20 mouse cellular contexts compared by ENCODE assay signal in the genomic region with DNA sequence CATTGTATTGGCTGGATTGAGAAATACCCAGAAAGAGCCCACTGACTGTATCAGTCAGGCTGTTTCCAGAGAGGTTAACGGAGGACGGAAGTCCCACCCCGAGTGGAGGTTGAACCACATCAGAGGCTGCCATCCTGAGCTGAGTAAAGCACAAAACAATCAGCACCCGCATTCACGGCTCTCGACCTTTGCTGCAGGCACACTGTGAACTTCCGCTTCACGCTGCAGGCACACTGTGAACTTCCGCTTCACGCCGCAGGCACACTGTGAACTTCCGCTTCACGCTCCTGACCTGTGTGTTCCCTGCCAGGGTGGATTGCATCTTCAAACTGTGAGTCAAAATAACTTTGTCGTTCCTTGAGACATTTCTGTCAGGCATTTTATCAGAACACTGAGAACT. TPM values are rescaled to one million over a fixed set of nuclear protein-coding genes. Genes with fewer than 3 reads are reported as not detected.
DNase-seq lines count a peak whose midpoint lies in the region; ATAC-seq and TF ChIP-seq lines count a peak whose summit lies in the region.
"Had no signal": no experiment of that assay in that cellular context is flagged by ENCODE, and none has a peak within 500 bp of the region (broad histone marks: within the 10 kb centered on the region; RNA-seq: fewer than 3 reads in every experiment).

No protein-coding gene starts in this region.

- no peak overlapping the region for H3K27ac ChIP-seq in heart, postnatal 0 days (ENCODE audit: low read depth)
- H3K27ac ChIP-seq in heart, embryonic 10.5 days, result no peak overlapping the region
- no peak overlapping the region for H3K27ac ChIP-seq in liver, embryonic 14.5 days
- no peak overlapping the region for H3K27ac ChIP-seq in cerebellum, adult 2 months (ENCODE audit: insufficient read depth, low read length)
- H3K27ac ChIP-seq: gastrocnemius, adult 2 months; hindbrain, embryonic 12.5 days; limb, embryonic 13.5 days; midbrain, embryonic 15.5 days; neural tube, embryonic 13.5 days had no signal

- H3K4me1 ChIP-seq in heart, postnatal 0 days (ENCODE audit: control insufficient read depth, insufficient read depth), result no peaks in the 10 kb centered on the region
- H3K4me1 ChIP-seq in heart, embryonic 10.5 days, result peaks cover 23% of the 10 kb centered on the region
- H3K4me1 ChIP-seq in liver, embryonic 14.5 days (replicated peaks; ENCODE audit: control insufficient read depth in 2 of 2, insufficient read depth in 2 of 2, low read length in 1 of 2), result peaks cover 0 to 4% of the 10 kb centered on the region in 2 experiments; a peak in 2 of 4 replicates
- H3K4me1 ChIP-seq in cerebellum, adult 2 months (ENCODE audit: control insufficient read depth, insufficient read depth, low read length), result no peaks in the 10 kb centered on the region
- H3K4me1 ChIP-seq: hindbrain, embryonic 12.5 days; limb, embryonic 13.5 days; midbrain, embryonic 15.5 days; neural tube, embryonic 13.5 days had no signal

- 72% methylated on average over 14 of the region's 14 CpGs for WGBS in heart, postnatal 0 days
- WGBS in heart, embryonic 10.5 days, result 75% methylated on average over 14 of the region's 14 CpGs
- 52% methylated on average over 14 of the region's 14 CpGs for WGBS in liver, embryonic 14.5 days (ENCODE audit: insufficient replicate concordance)
- 83% methylated on average over 14 of the region's 14 CpGs for WGBS in cerebellum, adult 2 months

- no peaks in the 10 kb centered on the region for H3K9me3 ChIP-seq in heart, postnatal 0 days (replicated peaks; ENCODE audit: control insufficient read depth, low read length)
- no peaks in the 10 kb centered on the region for H3K9me3 ChIP-seq in heart, embryonic 10.5 days
- H3K9me3 ChIP-seq in liver, embryonic 14.5 days (ENCODE audit: control insufficient read depth, low read length), result no peaks in the 10 kb centered on the region
- H3K9me3 ChIP-seq: G1E; hindbrain, embryonic 12.5 days; limb, embryonic 13.5 days; midbrain, embryonic 15.5 days; neural tube, embryonic 13.5 days had no signal

- no peak for TF ChIP-seq POLR2A in cerebellum, adult 2 months (IDR thresholded peaks at IDR 0.05; ENCODE audit: borderline replicate concordance, insufficient read depth, low read length)

- H3K36me3 ChIP-seq in heart, postnatal 0 days (replicated peaks; ENCODE audit: control insufficient read depth, insufficient read depth, low read length), result no peaks in the 10 kb centered on the region
- no peaks in the 10 kb centered on the region for H3K36me3 ChIP-seq in heart, embryonic 10.5 days
- no peaks in the 10 kb centered on the region for H3K36me3 ChIP-seq in liver, embryonic 14.5 days (replicated peaks; ENCODE audit: control insufficient read depth, insufficient read depth, low read depth)
- H3K36me3 ChIP-seq: G1E; hindbrain, embryonic 12.5 days; limb, embryonic 13.5 days; midbrain, embryonic 15.5 days; neural tube, embryonic 13.5 days had no signal

- TF ChIP-seq CTCF in heart, postnatal 0 days (IDR thresholded peaks at IDR 0.05; ENCODE audit: low read depth), result no peak
- TF ChIP-seq CTCF in liver, embryonic 14.5 days (IDR thresholded peaks at IDR 0.05; ENCODE audit: low read depth), result no peak
- TF ChIP-seq CTCF in cerebellum, adult 2 months (IDR thresholded peaks at IDR 0.05; ENCODE audit: borderline replicate concordance, insufficient read depth, low read depth, low read length), result no peak

- no peak overlapping the region for H3K4me2 ChIP-seq in heart, postnatal 0 days (ENCODE audit: low read depth, low read length)
- peak overlapping the region; percentile 13; the same call in 1 of the 2 replicates for H3K4me2 ChIP-seq in liver, embryonic 14.5 days (ENCODE audit: low read depth)
- H3K4me2 ChIP-seq: hindbrain, embryonic 12.5 days; limb, embryonic 13.5 days; midbrain, embryonic 15.5 days; neural tube, embryonic 13.5 days had no signal

- no peak for ATAC-seq in heart, postnatal 0 days (ENCODE audit: insufficient read depth, low read depth)
- no peak for ATAC-seq in liver, embryonic 14.5 days (ENCODE audit: insufficient read depth)
- ATAC-seq: forebrain, embryonic 14.5 days; midbrain, embryonic 15.5 days had no signal

- H3K4me3 ChIP-seq in heart, postnatal 0 days (ENCODE audit: low read depth, low read length), result no peak overlapping the region
- H3K4me3 ChIP-seq in heart, embryonic 10.5 days, result no peak overlapping the region
- peak overlapping the region in 1 of 2 experiments; percentile 25; a peak in 2 of 4 replicates for H3K4me3 ChIP-seq in liver, embryonic 14.5 days (ENCODE audit: insufficient read depth in 1 of 2, low read depth in 2 of 2, low read length in 2 of 2)
- H3K4me3 ChIP-seq in cerebellum, adult 2 months (replicated peaks; ENCODE audit: insufficient read depth, low read depth, low read length), result no peak overlapping the region
- H3K4me3 ChIP-seq: gastrocnemius, adult 2 months; hindbrain, embryonic 12.5 days; limb, embryonic 13.5 days; midbrain, embryonic 15.5 days; neural tube, embryonic 13.5 days had no signal

- TF ChIP-seq EP300 in heart, postnatal 0 days (IDR thresholded peaks at IDR 0.05; ENCODE audit: low read depth), result no peak
- no peak for TF ChIP-seq EP300 in liver, embryonic 14.5 days (IDR thresholded peaks at IDR 0.05; ENCODE audit: low read depth)

- peak; percentile 6 for DNase-seq in heart, postnatal 0 days (ENCODE audit: low spot score)
- DNase-seq in heart, embryonic 10.5 days (ENCODE audit: low spot score), result no peak
- peak; percentile 82 for DNase-seq in R1 (ENCODE audit: low read depth, low spot score)
- no peak for DNase-seq in liver, embryonic 14.5 days (ENCODE audit: low read depth in 3 of 3, low spot score in 3 of 3)
- DNase-seq in thymus, postnatal 10 days (ENCODE audit: low spot score in 2 of 2), result peak; percentile 40 to 44
- no peak for DNase-seq in retina, embryonic 14.5 days (ENCODE audit: low spot score)
- DNase-seq in urinary bladder, adult 2 months (ENCODE audit: low spot score), result no peak
- DNase-seq in cerebellum, adult 2 months, result no peak
- DNase-seq: cerebellum, adult 8-10 months; gastrocnemius, adult 2 months; kidney, adult 18-20 months; kidney, postnatal 4 days; lung, postnatal 10 days had no signal

- H3K27me3 ChIP-seq in heart, postnatal 0 days (ENCODE audit: control insufficient read depth, insufficient read depth, low read length), result no peaks in the 10 kb centered on the region
- no peaks in the 10 kb centered on the region for H3K27me3 ChIP-seq in heart, embryonic 10.5 days (ENCODE audit: insufficient read depth, poor library complexity, severe bottlenecking)
- H3K27me3 ChIP-seq in liver, embryonic 14.5 days (ENCODE audit: control insufficient read depth, insufficient read depth, low read length), result no peaks in the 10 kb centered on the region
- no peaks in the 10 kb centered on the region for H3K27me3 ChIP-seq in cerebellum, adult 2 months (ENCODE audit: control insufficient read depth, insufficient read depth, low read length)
- H3K27me3 ChIP-seq: hindbrain, embryonic 12.5 days; limb, embryonic 13.5 days; midbrain, embryonic 15.5 days; neural tube, embryonic 13.5 days had no signal

- H3K9ac ChIP-seq in heart, postnatal 0 days (replicated peaks; ENCODE audit: low read depth, low read length), result no peak overlapping the region
- H3K9ac ChIP-seq in liver, embryonic 14.5 days (replicated peaks), result no peak overlapping the region
- H3K9ac ChIP-seq: hindbrain, embryonic 12.5 days; limb, embryonic 13.5 days; midbrain, embryonic 15.5 days; neural tube, embryonic 13.5 days had no signal

RNA-seq across cellular contexts. Expression of a gene that starts 42.1 kb away (rescaled TPM):
- not detected in 2 replicates for total RNA-seq in heart, postnatal 0 days (2014; rRNA removed; ENCODE audit: low replicate concordance)
- not detected in 2 replicates for polyA plus RNA-seq in heart, postnatal 0 days (2015; fragmentation: Nextera tagmentation; extraction: Ambion mirVana)
- polyA plus RNA-seq in heart, embryonic 10.5 days (2016; fragmentation: Nextera tagmentation; extraction: Ambion mirVana), result 0.10 and 0.19 TPM in 2 replicates
- 7.8 and 11.6 TPM in 2 replicates for polyA plus RNA-seq in liver, embryonic 14.5 days (2012; rRNA removed)
- 21.5 and 23.2 TPM in 2 replicates for polyA plus RNA-seq in liver, embryonic 14.5 days (2014; fragmentation: Nextera tagmentation; extraction: Ambion mirVana)
- polyA plus RNA-seq in urinary bladder, adult 2 months (2012; rRNA removed), result 0.03 and 0.04 TPM in 2 replicates
- 0.11 and 0.24 TPM in 2 replicates for polyA plus RNA-seq in cerebellum, adult 2 months (2012; rRNA removed)
- total RNA-seq: gastrocnemius, adult 2 months; heart, adult 8-10 months had no signal
- polyA plus RNA-seq: forebrain, embryonic 14.5 days; G1E; neural tube, embryonic 13.5 days had no signal

Comparison
In these comparisons a context has a peak if more than half of its experiments do, and no peak if none do; other contexts are left out.
1. DNase-seq: peak in heart, postnatal 0 days (single experiment), R1 (single experiment) and thymus, postnatal 10 days (2 of 2); none in heart, embryonic 10.5 days (single experiment), liver, embryonic 14.5 days (0 of 3), retina, embryonic 14.5 days (single experiment), urinary bladder, adult 2 months (single experiment) and cerebellum, adult 2 months (0 of 2).